Mouse (Mus musculus) cortical plate, adult 2 months (tissue): ENCODE results near the gene Col2a1. TPM values are rescaled to one million over a fixed set of nuclear protein-coding genes. Genes with fewer than 3 reads are reported as not detected.

Experiments used
- H3K27ac ChIP-seq: fragments of 200-500 bp; 2 replicates; pipeline ENCODE4 v1.5.1; 2012; ENCODE audit warnings: low read length, control low read depth, inconsistent platforms; ENCODE audit not compliant: insufficient read depth
- H3K4me1 ChIP-seq: fragments of 200-500 bp; 2 replicates; pipeline ENCODE4 v1.6.1; 2011; ENCODE audit warnings: low read length; ENCODE audit not compliant: control insufficient read depth, insufficient read depth
- H3K4me3 ChIP-seq: fragments of 200-500 bp; 2 replicates; pipeline ENCODE4 v1.5.1; 2011; ENCODE audit warnings: mild to moderate bottlenecking, low read length, control low read depth; ENCODE audit not compliant: insufficient read depth
- CTCF ChIP-seq: fragments of 200-500 bp; IDR thresholded peaks from 2 replicates; pipeline ENCODE4 v1.5.1; 2011; ENCODE audit warnings: mild to moderate bottlenecking, control low read depth, low read length; ENCODE audit not compliant: insufficient read depth; ENCODE audit errors: extremely low read depth
- POLR2A ChIP-seq: fragments of 200-500 bp; IDR thresholded peaks from 2 replicates; pipeline ENCODE4 v1.6.1; 2011; ENCODE audit warnings: mild to moderate bottlenecking, low read length, control low read depth; ENCODE audit not compliant: insufficient read depth; ENCODE audit errors: extremely low read depth
- polyA plus RNA-seq: library from polyadenylated mRNA; depleted of rRNA; stranded (reverse); fragments of >200 nt; gene quantifications from 2 replicates; pipeline ENCODE4 v1.2.3, GENCODE M21; 2012

Col2a1 gene
- polyA plus RNA-seq, 1 experiment = 1.1 TPM

DNA sequence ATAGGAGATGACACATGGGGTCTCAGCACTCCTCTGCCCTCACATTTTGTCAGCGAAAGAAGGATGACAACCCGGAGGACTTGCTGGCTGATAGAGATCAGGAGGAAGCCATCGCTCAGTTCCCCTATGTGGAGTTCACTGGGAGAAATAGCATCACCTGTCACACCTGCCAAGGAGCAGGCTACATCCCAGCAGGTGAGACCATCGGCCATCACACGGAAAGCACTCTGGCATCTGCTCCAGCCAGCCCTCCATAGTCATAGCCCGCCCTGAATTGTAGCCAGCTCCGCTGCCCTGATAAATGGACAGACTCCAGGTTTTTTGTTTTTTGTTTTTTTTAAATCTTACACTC, 39.7 kb downstream of the Col2a1 start:
- no peak overlapping the region for H3K27ac ChIP-seq
- TF ChIP-seq POLR2A = no peak
- TF ChIP-seq CTCF = no peak
- H3K4me3 ChIP-seq = peak overlapping the region; percentile 78
- H3K4me1 ChIP-seq = no peaks in the 10 kb centered on the region

DNA sequence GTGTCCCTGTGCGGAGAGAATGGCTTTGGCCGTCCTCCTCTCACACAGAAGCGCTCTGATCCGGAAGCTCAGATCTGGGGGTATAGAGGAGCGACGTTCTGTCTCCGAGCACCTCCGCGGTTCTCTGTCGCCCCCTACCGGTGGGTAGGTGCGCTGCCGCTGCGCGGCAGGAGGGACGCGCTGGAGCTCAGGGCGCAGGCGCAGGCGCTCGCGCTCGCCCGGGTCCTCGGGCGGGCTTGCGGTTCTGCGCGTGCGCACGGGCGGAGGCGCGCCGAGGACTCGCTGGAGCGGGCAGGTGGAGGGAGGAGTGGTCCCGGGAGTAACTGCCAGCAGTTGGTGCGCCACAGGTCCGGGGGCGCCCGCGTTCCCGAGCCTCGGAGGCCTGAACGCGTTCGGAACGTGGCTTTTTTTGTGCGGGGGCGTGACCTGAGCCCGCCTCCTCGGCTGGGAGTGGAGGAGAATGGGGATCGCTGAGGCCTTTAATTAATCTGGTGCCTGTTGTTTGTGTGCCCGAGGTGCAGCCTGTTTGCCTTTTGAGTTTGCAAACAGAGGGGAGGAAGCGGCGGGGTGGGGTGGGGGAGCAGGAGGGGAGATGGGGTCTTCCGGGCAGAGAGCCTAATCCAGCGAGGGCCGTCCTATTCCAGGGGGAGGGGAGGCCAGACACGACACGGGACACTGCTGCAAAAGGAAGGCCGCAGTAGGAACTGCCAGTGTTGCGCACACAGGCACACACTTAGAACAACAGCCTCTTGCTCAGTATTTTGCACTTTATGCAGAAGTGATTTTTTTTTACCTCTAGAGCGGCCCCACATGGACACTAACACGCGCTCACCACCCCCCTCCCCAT, 40.3 kb downstream of the Col2a1 start, which contains the start of gene Tmem106c:
Gene Tmem106c, plus strand, starts transcription at position 212 of the 847 bp plus-strand sequence.
- Histone ChIP-seq H3K4me3 (peak within 1 kb of the TSS; percentile 78), H3K27ac (peak within 1 kb of the TSS; percentile 27; the same call in 1 of the 2 replicates), H3K4me1 (no peaks in the 10 kb centered on the region)
- TF ChIP-seq POLR2A = peak; percentile 65
- TF ChIP-seq CTCF = peak; percentile 84

DNA sequence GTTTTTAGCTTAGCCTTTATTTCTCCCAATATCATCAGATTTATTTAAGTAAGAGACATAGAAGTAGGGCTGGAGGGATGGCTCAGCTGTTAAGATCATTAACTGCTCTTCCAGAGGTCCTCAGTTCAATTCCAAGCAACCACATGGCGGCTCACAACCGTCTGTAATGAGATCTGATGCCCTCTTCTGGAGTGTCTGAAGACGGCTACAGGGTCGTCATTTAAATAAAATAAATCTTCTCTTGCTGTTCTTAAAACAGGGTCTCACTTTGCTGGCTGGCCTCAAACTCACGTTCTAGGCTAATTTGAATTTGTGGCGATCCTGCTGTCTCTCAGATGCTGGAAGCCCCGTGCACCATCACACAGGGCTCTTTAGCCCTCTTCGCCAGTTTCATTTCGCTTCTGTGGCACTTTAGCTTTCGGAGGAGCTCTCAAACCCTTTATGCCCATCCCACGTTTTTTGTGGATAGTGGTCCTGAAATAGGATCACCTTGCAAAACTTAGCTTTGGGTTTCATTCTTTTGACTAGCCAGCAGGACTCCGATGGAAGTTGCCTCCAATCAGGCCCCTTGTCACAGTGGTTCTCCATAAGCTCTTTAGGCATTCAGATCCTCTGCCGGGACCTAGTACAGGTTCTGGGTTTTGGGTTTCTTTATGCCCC, 41.0 kb downstream of the Col2a1 start:
- TF ChIP-seq POLR2A (no peak), CTCF (0 out of 2 replicates have a peak, but pooled peaks have one; percentile 1)
- peak overlapping the region; percentile 27; the same call in 1 of the 2 replicates for H3K27ac ChIP-seq
- peak overlapping the region; percentile 78 for H3K4me3 ChIP-seq
- H3K4me1 ChIP-seq = no peaks in the 10 kb centered on the region

DNA sequence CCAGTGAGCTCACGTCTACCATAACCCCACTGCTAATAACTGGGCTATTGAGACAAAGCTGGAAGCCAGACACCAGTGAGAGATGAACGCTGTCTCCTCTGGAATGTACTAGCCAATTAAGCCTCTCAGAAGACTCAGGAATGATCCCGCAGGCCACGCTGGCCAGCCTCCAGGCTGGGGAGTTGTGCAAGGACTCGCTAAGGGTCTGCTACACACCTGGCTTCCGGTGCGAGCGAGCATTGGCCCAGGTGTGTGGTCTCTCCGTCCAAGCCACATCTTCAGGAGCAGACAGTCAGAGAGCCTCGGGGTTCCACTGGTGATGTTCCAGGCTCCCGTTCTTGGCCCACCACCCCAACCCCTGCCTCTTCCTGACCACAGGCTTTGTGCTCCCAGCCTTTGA, 48.1 kb downstream of the Col2a1 start:
- H3K27ac ChIP-seq = no peak overlapping the region
- TF ChIP-seq CTCF (no peak), POLR2A (no peak)
- 0 out of 2 replicates have a peak, but pooled peaks cover 2% of the 10 kb centered on the region for H3K4me1 ChIP-seq
- no peak overlapping the region for H3K4me3 ChIP-seq

DNA sequence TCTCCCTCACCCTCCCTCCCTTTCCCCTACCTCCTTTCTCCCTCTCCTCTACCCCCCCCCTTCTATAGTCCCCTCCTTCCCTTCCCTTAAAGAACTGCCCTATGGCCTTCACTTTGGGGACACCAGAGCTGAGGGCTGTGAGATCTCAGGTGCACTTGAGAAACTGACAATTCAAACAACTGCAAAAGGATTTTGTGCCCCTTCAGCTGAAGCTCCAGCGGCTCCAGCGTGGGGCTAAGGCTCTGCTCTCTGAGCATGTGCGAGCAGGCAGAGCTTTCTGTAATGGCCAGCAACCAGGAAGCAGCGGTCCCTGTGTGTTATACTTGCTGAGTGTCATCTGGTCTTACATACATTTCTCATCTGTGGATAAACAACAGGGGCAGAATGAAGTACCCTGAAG, 48.8 kb downstream of the Col2a1 start:
- Histone ChIP-seq H3K27ac (no peak overlapping the region), H3K4me3 (no peak overlapping the region), H3K4me1 (0 out of 2 replicates have a peak, but pooled peaks cover 2% of the 10 kb centered on the region)
- TF ChIP-seq CTCF = no peak
- no peak for TF ChIP-seq POLR2A

DNA sequence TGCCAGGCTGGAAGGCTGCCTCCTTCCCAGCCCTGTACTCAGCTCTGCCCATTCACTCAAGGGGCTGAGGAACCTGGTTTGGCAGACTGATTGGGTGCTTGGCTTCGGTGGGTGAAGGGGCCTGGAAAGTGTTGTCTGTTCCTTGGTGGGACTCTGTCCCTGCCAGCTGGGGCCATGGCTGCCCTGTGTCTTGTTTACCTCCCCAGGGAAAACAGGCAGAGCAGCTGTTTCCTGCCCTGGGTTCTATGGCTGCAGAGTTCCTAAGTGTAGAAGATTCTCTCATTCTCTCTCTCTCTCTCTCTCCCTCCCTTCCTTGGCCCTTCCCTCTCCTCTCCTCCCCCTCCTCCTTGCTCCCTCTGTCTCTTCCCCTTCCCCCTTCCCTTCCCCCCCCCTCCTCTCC, 49.2 kb downstream of the Col2a1 start:
- 0 out of 2 replicates have a peak, but pooled peaks cover 2% of the 10 kb centered on the region for H3K4me1 ChIP-seq
- TF ChIP-seq CTCF = no peak
- no peak for TF ChIP-seq POLR2A
- H3K4me3 ChIP-seq = no peak overlapping the region
- no peak overlapping the region for H3K27ac ChIP-seq

DNA sequence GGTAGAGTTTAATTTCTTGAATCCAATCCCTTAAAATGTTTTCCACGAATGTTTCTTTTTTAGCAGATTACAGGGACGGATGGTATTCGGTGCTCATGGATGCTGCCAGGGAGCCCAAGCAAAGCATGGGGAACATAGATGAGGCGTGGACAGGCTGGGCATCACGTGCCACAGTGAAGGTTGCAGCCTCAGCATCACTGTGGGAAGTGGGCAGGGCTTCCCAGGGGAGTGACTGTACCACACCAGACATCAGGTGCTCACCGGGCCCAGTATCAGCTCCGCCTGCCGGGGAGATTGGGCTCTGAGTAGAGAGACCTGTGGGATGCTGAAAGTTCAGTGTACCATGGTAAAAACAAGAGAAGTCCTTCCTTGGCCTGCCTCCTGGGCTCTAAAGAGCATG, 49.8 kb downstream of the Col2a1 start:
- Histone ChIP-seq H3K4me3 (no peak overlapping the region), H3K4me1 (0 out of 2 replicates have a peak, but pooled peaks cover 3% of the 10 kb centered on the region), H3K27ac (no peak overlapping the region)
- no peak for TF ChIP-seq CTCF
- TF ChIP-seq POLR2A = no peak

DNA sequence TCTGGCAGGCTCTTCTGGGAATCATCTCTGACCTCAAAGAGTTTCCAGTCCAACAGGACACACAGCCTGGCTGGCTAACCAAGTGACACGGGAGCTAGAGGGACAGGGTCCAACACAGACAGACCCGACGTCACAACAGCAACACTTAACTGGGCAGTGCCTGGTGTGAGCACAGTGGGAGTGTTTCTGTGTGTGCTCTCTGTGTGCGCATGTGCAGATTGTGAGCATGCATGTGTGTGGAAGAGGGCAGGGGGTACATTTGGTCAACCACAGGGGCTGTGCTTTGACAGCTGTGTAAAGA, 51.7 kb downstream of the Col2a1 start:
- Histone ChIP-seq H3K27ac (no peak overlapping the region), H3K4me3 (no peak overlapping the region), H3K4me1 (0 out of 2 replicates have a peak, but pooled peaks cover 3% of the 10 kb centered on the region)
- TF ChIP-seq CTCF = no peak
- TF ChIP-seq POLR2A = no peak

DNA sequence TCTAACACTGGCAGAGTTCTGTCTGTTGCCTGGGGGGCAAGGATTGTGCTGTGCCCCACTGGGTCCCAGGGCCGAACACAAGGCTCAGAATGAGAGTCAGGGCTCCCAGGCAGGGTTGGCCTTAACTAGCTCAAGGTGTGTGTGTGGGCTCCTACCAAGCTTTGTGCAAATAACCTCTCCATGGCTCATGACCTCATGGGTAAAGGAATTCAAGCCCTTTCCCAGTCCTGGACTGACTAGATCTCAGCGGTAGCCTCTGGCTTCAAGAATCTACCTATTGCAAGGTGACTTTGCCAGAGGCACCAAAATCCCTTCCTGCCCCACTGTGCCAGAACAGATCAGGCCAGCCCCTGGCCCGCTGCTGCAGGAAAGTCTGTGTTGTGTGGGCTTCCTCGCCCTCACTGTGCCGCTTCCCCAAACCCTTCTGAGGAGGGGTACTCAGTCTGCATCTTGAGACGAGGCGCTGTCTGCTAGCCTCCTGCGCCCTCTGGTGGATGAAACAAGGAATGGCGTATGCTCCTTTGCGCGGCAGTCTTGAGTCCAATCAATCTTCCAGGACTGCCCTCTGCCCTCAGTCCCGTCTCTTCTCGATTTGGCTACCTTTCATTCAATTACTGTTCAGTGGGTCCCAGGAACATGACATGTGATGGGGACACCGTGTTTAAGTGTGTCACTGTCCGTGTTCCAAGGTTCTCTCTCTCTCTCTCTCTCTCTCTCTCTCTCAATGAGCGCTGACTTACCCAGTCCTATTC, 52.2 kb downstream of the Col2a1 start:
- H3K4me1 ChIP-seq = 0 out of 2 replicates have a peak, but pooled peaks cover 3% of the 10 kb centered on the region
- no peak overlapping the region for H3K4me3 ChIP-seq
- no peak overlapping the region for H3K27ac ChIP-seq
- TF ChIP-seq CTCF = peak; percentile 90
- no peak for TF ChIP-seq POLR2A
